Mouse (Mus musculus): ENCODE data around the gene Ikzf3. TPM values are rescaled to one million over a fixed set of nuclear protein-coding genes. Genes with fewer than 3 reads are reported as not detected.

The Ikzf3 gene
- polyA plus RNA-seq, 1 experiment from 2014 or later = 0.05 TPM

GRCm38 (mm10) chr11:98509434-98509833 lies 36.4 kb downstream of the Ikzf3 start:
- Histone ChIP-seq H3K9me3 (replicated peaks) (no peaks in the 10 kb centered on the region), H3K27ac (peak overlapping the region; percentile 86), H3K4me1 (replicated peaks) (peaks cover 15% of the 10 kb centered on the region), H3K36me3 (no peaks in the 10 kb centered on the region), H3K4me3 (no peak overlapping the region), H3K27me3 (no peaks in the 10 kb centered on the region), H3K9ac (no peak overlapping the region), H3K4me2 (peak overlapping the region; percentile 30)
- ATAC-seq (replicated peaks; ENCODE audit: insufficient number of reproducible peaks, insufficient read depth, low FRiP score, low read depth) = peak; percentile 94
- 32% methylated on average over 7 of the region's 7 CpGs for WGBS

DNA sequence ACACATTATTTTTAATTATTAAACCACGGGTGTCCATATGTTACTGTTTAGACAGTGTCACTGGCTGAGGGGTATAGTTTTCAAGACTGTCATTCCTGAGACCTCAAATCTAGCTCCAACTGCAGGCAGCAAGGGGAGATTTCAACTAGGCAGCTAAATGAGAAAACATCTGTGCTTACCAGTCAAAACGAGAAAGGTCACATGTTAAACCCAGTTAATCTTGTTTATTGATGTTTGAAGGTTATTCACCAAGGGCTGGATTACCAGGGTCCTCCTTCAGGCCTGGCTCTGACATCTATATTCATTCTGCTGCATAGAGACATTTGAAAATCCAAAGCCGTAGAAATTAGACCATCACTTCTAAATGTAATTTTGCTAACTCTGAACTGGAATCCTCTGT lies 40.9 kb downstream of the Ikzf3 start:
- H3K27ac ChIP-seq = no peak overlapping the region
- H3K27me3 ChIP-seq = peaks cover 3% of the 10 kb centered on the region; the same call in 1 of the 2 replicates
- H3K9me3 ChIP-seq (replicated peaks) = no peaks in the 10 kb centered on the region
- peaks cover 9% of the 10 kb centered on the region for H3K4me1 ChIP-seq (replicated peaks)
- no peak overlapping the region for H3K9ac ChIP-seq
- H3K36me3 ChIP-seq = no peaks in the 10 kb centered on the region
- 66% methylated on average over 3 of the region's 3 CpGs for WGBS
- H3K4me3 ChIP-seq = no peak overlapping the region
- H3K4me2 ChIP-seq = no peak overlapping the region
- ATAC-seq (replicated peaks; ENCODE audit: insufficient number of reproducible peaks, insufficient read depth, low FRiP score, low read depth) = no peak

- ATAC-seq (replicated peaks; ENCODE audit: insufficient number of reproducible peaks, insufficient read depth, low FRiP score, low read depth) = no peak
- Histone ChIP-seq H3K36me3 (no peaks in the 10 kb centered on the region), H3K9me3 (replicated peaks) (no peaks in the 10 kb centered on the region), H3K27ac (no peak overlapping the region), H3K27me3 (peaks cover 3% of the 10 kb centered on the region; the same call in 1 of the 2 replicates), H3K4me1 (replicated peaks) (peaks cover 6% of the 10 kb centered on the region; the same call in 1 of the 2 replicates), H3K4me2 (0 out of 2 replicates have a peak overlapping the region, but pooled peaks have one; percentile 13), H3K9ac (no peak overlapping the region), H3K4me3 (no peak overlapping the region)
- WGBS = 53% methylated on average over 22 of the region's 22 CpGs
Measured at GRCm38 (mm10) chr11:98497388-98498288, 48.2 kb downstream of the Ikzf3 start.

DNA sequence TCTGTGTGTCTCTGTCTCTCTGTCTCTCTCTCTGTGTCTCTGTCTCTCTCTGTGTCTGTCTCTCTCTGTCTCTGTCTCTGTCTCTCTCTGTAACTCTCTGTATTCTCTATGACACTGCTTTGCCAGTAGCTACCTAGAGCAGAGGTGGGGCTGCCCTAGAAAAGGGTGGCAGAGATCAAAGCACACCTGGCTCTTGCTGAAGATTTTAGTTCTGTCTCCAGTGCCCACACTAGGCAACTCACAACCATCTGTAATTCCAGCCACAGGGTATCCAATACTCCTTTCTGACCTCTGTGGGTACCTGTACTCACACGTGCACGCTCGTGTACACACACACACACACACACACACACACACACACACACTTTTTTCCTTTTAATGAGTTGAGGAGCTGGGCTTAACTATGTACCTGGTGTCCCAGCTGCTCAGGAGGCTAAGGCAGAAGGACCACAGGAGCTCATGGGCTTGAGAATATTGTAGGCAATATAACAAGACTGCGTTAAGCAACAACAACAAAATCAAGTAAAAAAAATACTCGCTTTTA lies 50.6 kb downstream of the Ikzf3 start:
- no peaks in the 10 kb centered on the region for H3K36me3 ChIP-seq
- no peak overlapping the region for H3K27ac ChIP-seq
- H3K27me3 ChIP-seq = no peaks in the 10 kb centered on the region
- no peaks in the 10 kb centered on the region for H3K9me3 ChIP-seq (replicated peaks)
- no peak overlapping the region for H3K9ac ChIP-seq
- no peak overlapping the region for H3K4me3 ChIP-seq
- H3K4me1 ChIP-seq (replicated peaks) = peaks cover 6% of the 10 kb centered on the region; the same call in 1 of the 2 replicates
- no peak overlapping the region for H3K4me2 ChIP-seq
- WGBS = 81% methylated on average over 5 of the region's 5 CpGs
- ATAC-seq (replicated peaks; ENCODE audit: insufficient number of reproducible peaks, insufficient read depth, low FRiP score, low read depth) = no peak

GRCm38 (mm10) chr11:98493394-98493793 lies 52.4 kb downstream of the Ikzf3 start:
- no peaks in the 10 kb centered on the region for H3K36me3 ChIP-seq
- no peaks in the 10 kb centered on the region for H3K9me3 ChIP-seq (replicated peaks)
- no peak overlapping the region for H3K27ac ChIP-seq
- H3K4me1 ChIP-seq (replicated peaks) = peaks cover 6% of the 10 kb centered on the region; the same call in 1 of the 2 replicates
- no peak overlapping the region for H3K9ac ChIP-seq
- no peaks in the 10 kb centered on the region for H3K27me3 ChIP-seq
- no peak overlapping the region for H3K4me2 ChIP-seq
- 57% methylated on average over 9 of the region's 9 CpGs for WGBS
- ATAC-seq (replicated peaks; ENCODE audit: insufficient number of reproducible peaks, insufficient read depth, low FRiP score, low read depth) = no peak
- no peak overlapping the region for H3K4me3 ChIP-seq

DNA sequence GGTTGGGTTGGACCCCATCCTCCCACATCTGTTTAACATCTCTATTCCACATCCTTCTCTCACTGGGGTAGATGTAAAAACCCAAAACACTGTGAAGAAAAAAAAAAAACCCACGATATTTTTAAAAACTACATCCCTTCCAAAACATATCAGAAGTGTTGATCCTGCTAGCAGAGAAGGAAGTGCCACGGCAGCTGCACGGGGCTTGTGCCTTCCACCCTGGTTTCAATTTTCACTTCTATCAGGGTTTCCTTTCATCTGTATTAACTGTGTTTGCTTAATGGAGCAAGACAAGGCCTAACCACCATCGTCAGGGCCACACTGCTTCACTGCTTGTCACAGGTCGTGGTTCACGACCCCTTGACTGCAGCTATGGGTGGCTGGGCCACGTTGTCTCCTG lies 52.9 kb downstream of the Ikzf3 start:
- H3K4me3 ChIP-seq = no peak overlapping the region
- no peak overlapping the region for H3K9ac ChIP-seq
- H3K4me1 ChIP-seq (replicated peaks) = peaks cover 6% of the 10 kb centered on the region; the same call in 1 of the 2 replicates
- no peaks in the 10 kb centered on the region for H3K9me3 ChIP-seq (replicated peaks)
- no peak overlapping the region for H3K27ac ChIP-seq
- no peak overlapping the region for H3K4me2 ChIP-seq
- no peaks in the 10 kb centered on the region for H3K36me3 ChIP-seq
- WGBS = 35% methylated on average over 7 of the region's 7 CpGs
- no peak for ATAC-seq (replicated peaks; ENCODE audit: insufficient number of reproducible peaks, insufficient read depth, low FRiP score, low read depth)
- no peaks in the 10 kb centered on the region for H3K27me3 ChIP-seq

DNA sequence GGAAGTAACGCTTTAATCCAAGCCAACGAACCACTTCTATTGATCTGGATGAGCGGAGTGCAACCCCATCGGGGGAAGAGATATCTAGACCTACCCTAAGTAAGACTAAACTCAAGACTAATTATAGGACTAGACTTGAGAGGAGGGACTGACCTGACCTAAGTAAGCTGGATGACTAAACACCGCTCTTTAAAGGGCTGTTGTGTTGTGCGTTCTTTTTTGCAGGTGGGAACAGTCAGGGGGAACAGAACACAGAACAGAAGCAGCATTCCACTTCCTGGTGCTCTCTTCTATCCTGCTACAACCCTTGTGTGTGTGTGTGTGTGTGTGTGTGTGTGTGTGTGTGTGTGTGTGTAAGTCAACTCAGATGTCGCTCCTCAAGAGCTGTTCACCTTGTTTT lies 54.3 kb downstream of the Ikzf3 start:
- Histone ChIP-seq H3K4me2 (no peak overlapping the region), H3K4me1 (replicated peaks) (no peaks in the 10 kb centered on the region), H3K4me3 (no peak overlapping the region), H3K36me3 (no peaks in the 10 kb centered on the region), H3K9me3 (replicated peaks) (no peaks in the 10 kb centered on the region), H3K27ac (no peak overlapping the region), H3K9ac (no peak overlapping the region), H3K27me3 (no peaks in the 10 kb centered on the region)
- no peak for ATAC-seq (replicated peaks; ENCODE audit: insufficient number of reproducible peaks, insufficient read depth, low FRiP score, low read depth)
- WGBS = 62% methylated on average over 7 of the region's 7 CpGs

DNA sequence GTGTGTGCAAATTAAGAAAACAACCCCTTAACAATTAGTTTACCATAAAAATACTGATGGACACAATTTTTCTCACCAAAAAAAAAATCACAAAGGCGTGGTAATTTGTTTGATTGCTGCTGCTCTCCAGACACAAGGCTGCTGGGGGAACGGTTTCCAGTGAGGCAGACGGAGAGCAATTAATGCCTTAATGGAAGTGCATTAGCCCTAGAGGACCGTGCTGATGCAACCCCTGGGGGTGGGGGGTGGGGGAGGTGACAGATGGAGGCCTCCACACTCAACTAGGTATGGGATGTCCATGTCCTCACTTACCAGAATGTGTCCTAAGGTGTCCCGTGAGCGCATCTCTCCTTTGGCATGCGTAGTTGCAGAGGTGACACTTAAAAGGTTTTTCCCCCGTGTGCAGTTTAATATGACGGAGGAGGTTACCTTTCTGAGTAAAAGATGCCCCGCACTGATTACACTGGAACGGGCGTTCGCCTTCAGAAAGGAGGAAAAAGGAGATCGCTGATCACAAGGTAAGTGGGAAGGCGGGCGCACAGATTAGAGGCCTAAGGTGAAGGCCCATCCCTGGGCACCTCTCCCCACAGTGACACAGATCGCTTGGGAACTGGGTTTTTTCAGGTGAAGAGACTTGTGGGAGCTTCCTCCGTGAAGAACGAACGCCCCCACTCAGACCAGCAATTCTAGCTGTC lies 57.1 kb downstream of the Ikzf3 start:
- no peaks in the 10 kb centered on the region for H3K9me3 ChIP-seq (replicated peaks)
- ATAC-seq (replicated peaks; ENCODE audit: insufficient number of reproducible peaks, insufficient read depth, low FRiP score, low read depth) = no peak
- no peak overlapping the region for H3K27ac ChIP-seq
- no peak overlapping the region for H3K9ac ChIP-seq
- H3K4me1 ChIP-seq (replicated peaks) = no peaks in the 10 kb centered on the region
- no peak overlapping the region for H3K4me3 ChIP-seq
- no peaks in the 10 kb centered on the region for H3K36me3 ChIP-seq
- H3K4me2 ChIP-seq = no peak overlapping the region
- no peaks in the 10 kb centered on the region for H3K27me3 ChIP-seq
- WGBS = 75% methylated on average over 20 of the region's 20 CpGs

- H3K27me3 ChIP-seq = no peaks in the 10 kb centered on the region
- H3K9ac ChIP-seq = no peak overlapping the region
- H3K4me3 ChIP-seq = no peak overlapping the region
- H3K4me2 ChIP-seq = no peak overlapping the region
- H3K27ac ChIP-seq = no peak overlapping the region
- no peaks in the 10 kb centered on the region for H3K9me3 ChIP-seq (replicated peaks)
- no peaks in the 10 kb centered on the region for H3K36me3 ChIP-seq
- H3K4me1 ChIP-seq (replicated peaks) = no peaks in the 10 kb centered on the region
- no peak for ATAC-seq (replicated peaks; ENCODE audit: insufficient number of reproducible peaks, insufficient read depth, low FRiP score, low read depth)
- 73% methylated on average over 4 of the region's 5 CpGs for WGBS
Measured at GRCm38 (mm10) chr11:98487526-98488040, 58.2 kb downstream of the Ikzf3 start.

- no peak overlapping the region for H3K27ac ChIP-seq
- no peak for ATAC-seq (replicated peaks; ENCODE audit: insufficient number of reproducible peaks, insufficient read depth, low FRiP score, low read depth)
- H3K36me3 ChIP-seq = no peaks in the 10 kb centered on the region
- no peak overlapping the region for H3K4me2 ChIP-seq
- peaks cover 2% of the 10 kb centered on the region; the same call in 1 of the 2 replicates for H3K4me1 ChIP-seq (replicated peaks)
- H3K27me3 ChIP-seq = no peaks in the 10 kb centered on the region
- no peaks in the 10 kb centered on the region for H3K9me3 ChIP-seq (replicated peaks)
- H3K9ac ChIP-seq = no peak overlapping the region
- H3K4me3 ChIP-seq = no peak overlapping the region
- 82% methylated on average over 2 of the region's 2 CpGs for WGBS
Measured at GRCm38 (mm10) chr11:98485749-98486148, 60.1 kb downstream of the Ikzf3 start.

DNA sequence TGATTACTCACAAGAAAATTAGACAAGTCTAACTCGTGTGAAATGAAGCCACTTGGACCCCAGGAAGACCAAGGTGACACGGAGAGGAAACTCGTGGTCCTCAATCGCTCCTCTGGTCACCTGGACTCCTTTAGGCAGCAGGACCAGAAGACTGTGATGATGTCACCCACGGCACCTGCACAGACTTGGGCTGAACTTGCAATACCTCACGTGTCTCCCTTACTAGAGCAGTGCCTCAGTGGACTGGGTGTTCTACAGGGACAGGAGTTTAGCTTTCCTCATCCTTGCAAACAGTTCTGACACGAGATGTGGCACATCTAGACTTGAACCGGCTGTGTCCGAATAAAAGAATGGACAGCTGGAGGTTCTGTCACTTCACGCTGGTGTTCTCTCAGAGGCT lies 63.8 kb downstream of the Ikzf3 start:
- Histone ChIP-seq H3K9me3 (replicated peaks) (no peaks in the 10 kb centered on the region), H3K27ac (no peak overlapping the region), H3K4me2 (no peak overlapping the region), H3K27me3 (no peaks in the 10 kb centered on the region), H3K4me3 (no peak overlapping the region), H3K9ac (no peak overlapping the region), H3K36me3 (no peaks in the 10 kb centered on the region), H3K4me1 (replicated peaks) (peaks cover 3% of the 10 kb centered on the region; the same call in 1 of the 2 replicates)
- WGBS = 75% methylated on average over 10 of the region's 10 CpGs
- no peak for ATAC-seq (replicated peaks; ENCODE audit: insufficient number of reproducible peaks, insufficient read depth, low FRiP score, low read depth)
